Mouse (Mus musculus) spleen, adult 12 weeks (tissue): ENCODE results near the gene Stard13.

ENCODE experiments used
- DNase-seq: peaks from one replicate; pipeline ENCODE4 v3.0.0; 2022; ENCODE audit warnings: low spot score

The Stard13 gene

GRCm38 (mm10) chr5:151228367-151229005 is 5.2 kb downstream of the Stard13 start:
- no peak for DNase-seq

- no peak for DNase-seq
Observed at GRCm38 (mm10) chr5:151223696-151224366, 9.8 kb downstream of the Stard13 start.

- no peak for DNase-seq
Observed at GRCm38 (mm10) chr5:151222791-151223190, 10.8 kb downstream of the Stard13 start.

GRCm38 (mm10) chr5:151218689-151219115 is 14.9 kb downstream of the Stard13 start:
- no peak for DNase-seq

GRCm38 (mm10) chr5:151213097-151213496 is 20.5 kb downstream of the Stard13 start:
- no peak for DNase-seq

- no peak for DNase-seq
Observed at GRCm38 (mm10) chr5:151210869-151211268, 22.8 kb downstream of the Stard13 start.

GRCm38 (mm10) chr5:151210060-151210459 is 23.6 kb downstream of the Stard13 start:
- no peak for DNase-seq

GRCm38 (mm10) chr5:151205017-151205416 is 28.6 kb downstream of the Stard13 start:
- DNase-seq, result no peak

- no peak for DNase-seq
Observed at GRCm38 (mm10) chr5:151202925-151203324, 30.7 kb downstream of the Stard13 start.

- no peak for DNase-seq
Observed at GRCm38 (mm10) chr5:151201220-151201619, 32.4 kb downstream of the Stard13 start.

- DNase-seq, result no peak
Observed at GRCm38 (mm10) chr5:151199235-151199634, 34.4 kb downstream of the Stard13 start.

GRCm38 (mm10) chr5:151196603-151197272 is 36.9 kb downstream of the Stard13 start:
- DNase-seq, result no peak

GRCm38 (mm10) chr5:151193885-151194520 is 39.6 kb downstream of the Stard13 start:
- DNase-seq, result no peak

GRCm38 (mm10) chr5:151192266-151192665 is 41.4 kb downstream of the Stard13 start:
- DNase-seq, result no peak

- no peak for DNase-seq
Observed at GRCm38 (mm10) chr5:151190764-151191163, 42.9 kb downstream of the Stard13 start.

GRCm38 (mm10) chr5:151189789-151190378 is 43.8 kb downstream of the Stard13 start:
- DNase-seq, result no peak

GRCm38 (mm10) chr5:151189321-151189720 is 44.3 kb downstream of the Stard13 start:
- DNase-seq, result no peak

- no peak for DNase-seq
Observed at GRCm38 (mm10) chr5:151188659-151189058, 45.0 kb downstream of the Stard13 start.

GRCm38 (mm10) chr5:151187336-151187735 is 46.3 kb downstream of the Stard13 start:
- no peak for DNase-seq

GRCm38 (mm10) chr5:151185286-151185856 is 48.3 kb downstream of the Stard13 start:
- DNase-seq, result no peak

- no peak for DNase-seq
Observed at GRCm38 (mm10) chr5:151183656-151184240, 49.9 kb downstream of the Stard13 start.
